Mouse (Mus musculus) telencephalon, adult 2 months (tissue): Measurements from ENCODE around the gene Lrfn2.
A peak's percentile ranks its signal among the peaks of the same experiment; 100 is the strongest.

ENCODE experiments used
- DNase-seq: peaks from one replicate; pipeline ENCODE4 v3.0.0-alpha.2; 2011; ENCODE audit warnings: low read depth, low spot score

Gene Lrfn2

DNA sequence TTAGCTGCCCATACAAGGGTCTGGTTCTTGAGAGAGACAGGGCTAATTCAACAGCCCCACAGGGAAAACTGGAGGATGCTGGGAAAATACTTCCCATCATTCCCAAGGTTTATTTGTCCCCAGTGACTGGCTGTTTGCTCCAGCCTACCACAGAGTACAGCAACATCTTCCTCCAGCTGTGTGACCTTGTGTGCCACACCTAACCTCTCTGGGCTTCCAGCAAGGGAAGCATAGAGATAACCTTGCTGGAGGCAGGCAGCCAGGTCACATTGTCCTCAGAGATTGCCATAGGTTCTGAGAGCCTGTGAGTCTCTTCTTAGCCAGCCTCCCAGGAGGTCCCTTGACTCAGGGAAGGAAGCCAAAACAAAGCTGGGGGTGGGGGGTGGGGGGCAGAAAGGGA is 101.1 kb downstream of the Lrfn2 start:
- no peak for DNase-seq

GRCm38 (mm10) chr17:49033686-49034250 is 101.6 kb downstream of the Lrfn2 start:
- no peak for DNase-seq

DNA sequence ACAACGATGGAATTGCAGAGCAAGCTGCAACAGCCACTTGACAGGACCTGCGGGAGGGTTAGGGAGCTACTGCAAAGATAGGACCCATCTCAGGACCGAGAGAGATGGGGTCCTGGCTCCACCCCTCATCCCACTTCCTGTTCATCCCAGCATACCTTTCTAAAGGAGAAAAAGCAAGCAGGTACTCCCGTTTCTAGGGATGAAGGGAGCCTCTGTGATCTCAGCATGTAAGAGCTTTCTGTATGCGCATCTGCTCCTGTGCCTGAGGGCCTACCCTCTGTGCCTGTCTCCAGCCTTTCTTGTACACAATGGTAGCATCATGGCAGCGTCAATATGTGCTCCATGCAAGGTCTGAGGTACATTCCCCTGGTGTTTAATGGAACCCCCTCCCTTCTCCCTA is 102.9 kb downstream of the Lrfn2 start:
- DNase-seq, result no peak

DNA sequence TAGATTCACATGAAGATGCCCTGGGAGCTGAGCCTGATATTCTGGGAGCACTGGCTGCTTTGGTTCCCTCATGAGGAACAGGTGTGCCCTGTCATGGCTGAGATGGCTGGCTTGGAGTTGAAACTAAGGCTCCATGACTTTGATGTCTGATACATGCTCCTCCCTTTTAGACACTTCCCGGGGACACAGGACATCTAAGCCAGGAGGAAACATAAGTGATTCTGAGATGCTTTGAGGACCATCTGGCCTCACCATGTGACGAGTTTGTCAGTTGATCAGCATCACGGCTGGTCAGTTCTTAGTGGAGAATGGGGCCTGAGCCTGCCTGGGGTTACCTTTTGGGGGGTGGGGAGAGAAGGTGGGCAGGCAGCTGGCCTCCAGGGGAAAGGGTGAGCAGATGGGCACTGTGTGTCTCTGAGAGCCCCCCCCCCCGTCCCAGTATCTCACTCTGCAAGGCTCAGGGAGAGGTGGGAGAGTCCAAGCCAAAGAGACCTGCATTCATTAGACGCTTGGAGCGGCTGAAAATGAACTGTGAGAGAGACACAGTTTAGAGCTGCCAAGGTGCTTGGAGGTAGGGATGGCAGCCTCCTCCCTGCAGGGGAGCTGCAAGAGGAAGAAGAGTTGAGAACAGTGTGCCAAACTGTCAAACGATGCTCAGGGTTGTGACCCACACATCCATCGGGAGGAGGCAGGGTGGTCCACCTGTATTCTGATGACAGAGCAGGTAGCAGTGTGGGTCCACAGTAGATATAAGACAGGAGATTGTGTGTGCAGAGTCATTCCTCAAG is 105.2 kb downstream of the Lrfn2 start:
- no peak for DNase-seq

DNA sequence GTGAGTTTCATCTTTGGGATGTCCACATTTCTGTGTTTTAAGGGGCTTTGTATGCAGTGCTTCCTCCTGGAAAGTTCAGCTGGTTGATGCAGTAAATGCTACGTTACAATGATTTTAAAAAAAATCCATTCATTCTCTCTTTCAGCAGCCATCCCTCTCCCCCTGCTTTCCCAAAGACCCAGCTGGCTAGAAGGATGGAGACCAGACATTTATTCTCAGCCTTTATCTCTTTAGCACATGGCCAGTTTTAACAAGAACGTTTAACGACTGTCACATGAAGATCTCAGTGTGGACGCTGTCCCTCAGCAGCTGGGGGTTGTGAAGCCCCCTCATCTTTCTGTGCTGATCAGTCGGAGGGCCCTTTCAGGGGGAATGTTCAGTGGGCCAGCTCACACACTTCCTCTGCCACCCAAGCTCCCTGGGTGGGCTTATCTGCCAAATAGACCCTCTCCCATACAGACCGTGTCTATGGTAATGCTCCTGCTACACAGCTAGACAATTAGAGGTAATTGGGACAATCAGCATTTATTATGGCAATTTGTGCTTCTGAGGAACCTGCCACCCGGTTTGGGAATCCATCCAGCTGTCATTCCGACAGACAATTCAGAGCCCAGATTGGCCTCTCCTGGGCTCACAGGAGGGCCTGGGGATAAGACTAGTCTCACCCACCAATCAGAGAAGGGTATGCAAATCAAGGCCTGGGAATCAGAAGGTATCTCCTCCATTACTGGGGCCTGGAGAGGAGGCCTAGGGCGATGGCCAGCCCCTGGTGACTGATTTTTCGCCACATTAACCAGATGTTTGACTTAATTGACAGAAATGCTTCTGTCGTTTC is 111.8 kb downstream of the Lrfn2 start:
- DNase-seq, result no peak

- no peak for DNase-seq
Measured at GRCm38 (mm10) chr17:49047921-49048320, 115.7 kb downstream of the Lrfn2 start.

DNA sequence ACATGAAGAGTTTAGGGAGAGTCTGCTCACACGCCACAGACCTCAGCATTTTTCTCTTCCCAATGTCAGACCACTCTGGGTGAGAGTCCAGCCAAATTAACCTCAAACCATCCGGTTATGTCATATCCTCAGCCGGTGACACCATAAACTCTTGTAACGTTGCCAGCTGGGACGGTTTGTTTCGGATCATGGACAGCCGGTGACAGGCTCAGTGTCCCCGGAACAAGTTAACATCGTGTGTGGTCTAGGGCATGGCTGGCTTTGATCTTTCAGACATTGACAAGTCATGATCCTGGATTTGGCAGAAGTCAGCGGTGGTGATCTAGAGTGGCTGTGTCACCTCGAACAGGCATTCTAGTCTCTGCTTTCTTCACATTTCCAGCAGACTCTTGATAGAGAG is 119.1 kb downstream of the Lrfn2 start:
- DNase-seq, result no peak

GRCm38 (mm10) chr17:49061141-49061540 is 129.0 kb downstream of the Lrfn2 start:
- DNase-seq, result no peak

- DNase-seq, result no peak
Measured at GRCm38 (mm10) chr17:49063789-49064188, 131.6 kb downstream of the Lrfn2 start.

DNA sequence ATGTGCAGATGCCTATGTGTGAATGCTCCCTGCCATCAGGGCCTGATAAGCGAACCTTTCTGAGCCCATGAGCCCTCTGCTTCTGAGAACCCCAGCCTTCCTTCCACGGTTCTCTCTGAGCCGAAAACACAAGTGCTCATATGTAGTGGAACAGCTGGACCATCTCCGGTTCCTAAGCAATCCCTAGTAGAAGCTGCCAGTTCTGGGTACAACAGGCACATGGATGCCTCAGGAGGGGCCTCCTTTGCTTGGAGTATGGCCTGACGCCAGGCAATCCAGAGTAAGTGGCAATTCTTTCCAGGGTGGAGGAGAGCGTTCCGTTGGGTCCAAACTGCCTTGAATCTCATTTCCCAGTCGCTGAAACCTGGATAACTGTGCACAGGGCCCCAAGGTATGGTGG is 132.3 kb downstream of the Lrfn2 start:
- peak; percentile 71 for DNase-seq

DNA sequence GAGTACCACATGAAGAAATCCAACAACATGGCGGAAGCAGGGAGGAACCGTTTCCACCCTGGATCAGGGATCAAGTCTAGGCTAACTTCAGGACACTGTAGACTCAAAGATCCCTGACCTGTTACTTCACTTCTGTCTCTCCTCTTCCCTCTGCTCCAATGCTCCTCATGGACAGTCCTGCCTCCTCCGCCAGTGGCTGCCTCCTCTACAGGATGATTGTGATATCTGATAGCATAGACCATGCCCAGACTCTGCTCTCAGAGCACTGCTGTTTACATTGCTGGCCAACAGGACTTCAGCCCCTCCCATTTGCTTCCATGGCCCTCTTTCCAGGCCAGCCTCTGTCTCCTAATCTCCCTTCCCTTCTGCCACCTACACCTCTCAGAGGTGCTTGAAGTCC is 132.9 kb downstream of the Lrfn2 start:
- DNase-seq, result no peak

- no peak for DNase-seq
Measured at GRCm38 (mm10) chr17:49066748-49067147, 134.6 kb downstream of the Lrfn2 start.

DNA sequence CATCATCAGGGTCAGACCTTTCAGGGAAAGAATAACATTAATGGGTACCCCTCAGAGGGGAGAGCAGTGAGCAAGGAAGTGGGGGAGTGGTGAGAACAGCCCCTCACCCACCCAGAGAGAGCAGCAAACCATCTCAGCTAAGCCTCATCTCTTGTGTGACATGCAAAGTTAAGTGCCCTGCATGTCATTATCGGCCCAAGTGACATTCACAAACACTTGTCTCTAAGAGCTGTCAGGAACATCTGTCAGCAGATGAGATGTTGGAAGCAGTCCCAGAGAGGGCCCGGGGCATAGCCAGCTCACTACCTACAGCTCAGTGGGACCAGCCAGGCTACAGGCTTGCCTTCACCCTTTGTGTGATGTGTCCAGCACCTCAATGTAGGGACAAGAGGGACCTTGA is 146.0 kb downstream of the Lrfn2 start:
- DNase-seq, result no peak

DNA sequence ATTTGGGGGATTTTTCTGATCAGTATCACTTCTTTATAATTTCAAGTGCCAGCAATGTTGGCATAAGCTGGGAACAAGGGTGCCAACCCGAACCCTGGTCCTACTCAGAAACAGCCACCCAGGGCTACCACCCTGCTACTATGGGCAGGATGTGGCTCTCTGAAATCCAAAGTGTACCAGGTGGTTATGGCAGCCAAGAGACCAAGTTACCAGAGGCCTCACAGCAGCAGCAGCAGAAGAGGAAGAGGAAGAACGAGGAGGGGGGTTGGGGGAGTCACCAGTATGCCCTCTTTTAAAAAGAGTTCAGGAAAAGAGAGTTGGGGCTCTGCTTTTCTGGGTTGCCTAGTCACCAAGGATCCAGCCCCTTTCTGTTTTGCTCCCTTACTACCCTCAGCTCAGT is 147.5 kb downstream of the Lrfn2 start:
- DNase-seq, result no peak

- peak; percentile 88 for DNase-seq
Measured at GRCm38 (mm10) chr17:49083594-49084380, 151.6 kb downstream of the Lrfn2 start.

DNA sequence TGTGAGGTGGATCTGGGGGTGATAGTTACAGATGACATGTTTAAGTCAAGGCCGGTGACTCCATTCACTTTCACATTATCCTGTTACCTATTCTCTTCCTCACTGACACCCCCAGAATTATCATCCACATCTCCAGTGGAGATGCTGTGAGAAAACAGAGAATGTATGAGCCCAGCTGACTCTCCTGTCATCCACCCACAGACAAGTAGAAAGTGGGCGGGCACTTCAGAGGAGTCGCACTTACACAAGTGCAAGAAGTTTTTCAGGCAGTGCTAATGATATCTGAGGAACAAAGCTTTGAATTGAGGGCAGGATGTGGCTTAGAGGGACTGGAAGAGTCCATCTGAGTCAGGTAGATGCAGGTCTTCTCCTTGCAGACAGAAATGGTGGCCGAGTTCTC is 152.9 kb downstream of the Lrfn2 start:
- DNase-seq, result peak; percentile 68

DNA sequence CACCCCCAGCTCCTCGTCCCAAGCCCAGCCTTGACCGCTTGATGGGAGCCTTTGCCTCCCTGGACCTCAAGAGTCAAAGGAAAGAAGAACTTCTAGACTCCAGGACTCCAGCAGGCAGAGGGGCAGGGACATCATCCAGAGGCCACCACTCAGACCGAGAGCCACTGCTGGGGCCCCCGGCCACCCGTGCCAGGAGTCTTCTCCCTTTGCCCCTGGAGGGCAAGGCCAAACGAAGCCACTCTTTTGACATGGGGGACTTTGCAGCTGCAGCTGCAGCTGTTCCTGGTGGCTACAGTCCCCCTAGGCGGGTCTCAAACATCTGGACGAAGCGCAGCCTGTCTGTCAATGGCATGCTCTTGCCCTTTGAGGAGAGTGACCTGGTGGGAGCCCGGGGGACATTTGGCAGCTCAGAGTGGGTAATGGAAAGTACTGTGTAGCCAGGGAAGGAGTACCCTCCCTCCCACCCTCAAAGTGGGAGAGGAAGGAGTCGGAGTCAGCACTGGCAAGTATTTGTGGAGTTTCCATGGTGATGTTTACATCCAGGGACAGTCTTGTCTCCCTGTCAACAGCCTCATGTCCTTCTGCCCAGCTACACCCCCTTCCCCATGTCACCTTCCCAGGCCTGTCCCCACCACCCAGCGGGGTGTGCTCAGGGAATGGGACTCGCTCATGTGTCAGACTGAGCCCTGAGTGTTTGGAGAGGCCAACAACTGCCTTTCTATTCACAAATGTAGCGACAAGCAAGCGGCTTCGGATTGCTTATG is 164.8 kb downstream of the Lrfn2 start:
- no peak for DNase-seq

DNA sequence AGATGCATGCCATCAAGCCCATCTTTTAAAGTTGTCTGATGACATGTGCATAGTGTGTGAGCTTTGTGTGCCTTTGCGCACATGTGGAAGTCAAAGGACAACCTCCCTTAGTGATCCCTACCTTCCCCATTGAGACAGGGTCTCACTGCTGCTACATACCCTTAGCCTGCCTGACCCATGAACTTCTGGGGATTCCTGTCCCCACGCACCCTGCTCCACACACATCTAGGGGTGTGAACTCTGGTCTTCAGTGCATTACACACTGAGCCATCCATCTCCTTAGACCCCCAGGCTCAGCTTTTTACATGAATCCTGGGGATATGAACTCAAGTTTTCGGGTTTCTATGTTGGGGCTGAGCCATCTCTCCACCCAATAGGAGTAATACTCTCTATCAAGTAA is 179.2 kb downstream of the Lrfn2 start:
- no peak for DNase-seq

DNA sequence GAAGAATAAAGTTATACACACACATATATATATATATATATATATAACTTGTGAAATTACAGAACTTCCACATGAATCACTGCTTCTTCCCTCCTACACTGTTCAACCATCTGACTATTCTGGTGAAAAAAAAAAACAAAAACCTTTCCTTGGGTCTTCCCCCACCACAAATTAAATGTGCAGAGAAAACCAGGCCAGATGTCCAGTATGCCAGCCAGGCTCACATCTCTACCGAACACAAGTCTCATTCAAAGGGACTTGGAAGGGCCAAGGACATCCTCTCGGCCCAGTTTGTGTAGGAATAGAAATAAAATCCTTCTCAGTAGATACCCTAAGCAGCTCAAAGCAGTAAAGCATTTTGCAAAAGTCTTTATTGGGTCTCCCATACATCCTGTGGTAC is 179.7 kb downstream of the Lrfn2 start:
- peak; percentile 75 for DNase-seq

DNA sequence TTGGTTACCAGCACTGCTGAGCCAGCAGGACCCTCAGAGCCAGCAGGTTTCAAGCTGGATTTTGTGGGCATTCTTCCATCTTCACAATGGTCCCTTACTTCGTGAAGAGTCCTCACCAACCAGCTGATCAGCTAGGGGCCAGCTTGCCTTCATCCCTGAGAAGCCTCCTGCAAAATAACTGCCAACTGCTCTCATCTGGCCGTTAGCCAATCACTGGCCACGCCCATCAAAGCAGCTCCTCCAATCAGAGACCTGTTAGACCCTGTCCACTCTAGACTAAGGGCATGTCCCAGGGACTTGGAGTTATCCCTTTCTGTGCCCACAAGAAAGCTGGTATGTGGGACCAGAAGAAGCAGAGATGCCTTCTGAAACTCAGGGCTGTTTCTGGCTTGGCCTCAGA is 181.2 kb downstream of the Lrfn2 start:
- no peak for DNase-seq

DNA sequence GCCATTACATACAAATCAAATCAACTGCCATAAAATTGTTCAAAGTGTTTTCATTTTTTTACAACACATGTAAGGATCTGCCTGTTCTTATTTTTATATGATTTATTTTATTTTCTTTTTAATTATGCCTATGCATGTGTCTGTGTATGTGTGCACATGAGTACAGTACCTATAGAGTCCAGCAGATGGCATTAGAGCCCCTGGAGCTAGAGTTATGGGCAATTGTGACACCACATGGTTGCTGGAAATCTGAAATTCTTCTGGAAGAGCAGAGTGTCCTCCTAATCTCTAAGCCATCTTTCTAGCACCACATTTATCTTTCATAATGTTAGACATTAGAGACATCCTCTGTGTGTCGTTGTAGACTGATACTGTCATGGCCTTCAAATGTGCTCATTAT is 192.0 kb downstream of the Lrfn2 start:
- no peak for DNase-seq
